Mouse (Mus musculus) urinary bladder, adult 18-20 months (tissue): ENCODE measurements around the gene Extl1.

ENCODE experiments used
- DNase-seq, 2 experiments: peaks; one replicate each; pipeline ENCODE4 v3.0.0; 2022; ENCODE audit warnings: low spot score in 2 of 2, mixed read lengths in 2 of 2

Extl1 gene

DNA sequence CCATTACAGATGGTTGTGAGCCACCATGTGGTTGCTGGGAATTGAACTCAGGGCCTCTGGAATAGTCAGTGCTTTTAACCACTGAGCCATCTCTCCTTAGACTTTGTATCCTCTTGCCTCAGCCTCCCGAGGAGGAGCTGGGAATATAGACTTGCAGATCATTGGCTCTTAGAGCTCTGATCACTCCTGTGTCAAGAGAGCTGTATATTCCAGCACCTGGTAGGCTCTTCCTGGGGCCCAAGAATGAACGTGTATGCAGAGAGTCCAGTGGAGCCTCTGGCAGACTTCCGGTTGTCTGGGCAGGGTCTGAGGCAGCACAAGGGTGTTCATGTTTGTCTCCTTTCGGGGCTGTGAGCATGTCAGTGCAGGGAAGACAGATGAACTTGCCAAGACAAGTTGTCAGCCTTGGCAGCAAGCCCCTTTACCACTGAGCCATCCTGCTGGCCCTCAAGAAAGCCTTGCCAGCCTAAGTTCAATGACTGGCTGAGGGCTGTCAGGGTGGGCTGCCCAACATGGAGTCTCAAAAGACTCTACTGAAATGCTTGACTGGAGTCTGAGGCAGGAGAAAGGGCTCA is 69.5 kb downstream of the Extl1 start:
- no peak for DNase-seq

DNA sequence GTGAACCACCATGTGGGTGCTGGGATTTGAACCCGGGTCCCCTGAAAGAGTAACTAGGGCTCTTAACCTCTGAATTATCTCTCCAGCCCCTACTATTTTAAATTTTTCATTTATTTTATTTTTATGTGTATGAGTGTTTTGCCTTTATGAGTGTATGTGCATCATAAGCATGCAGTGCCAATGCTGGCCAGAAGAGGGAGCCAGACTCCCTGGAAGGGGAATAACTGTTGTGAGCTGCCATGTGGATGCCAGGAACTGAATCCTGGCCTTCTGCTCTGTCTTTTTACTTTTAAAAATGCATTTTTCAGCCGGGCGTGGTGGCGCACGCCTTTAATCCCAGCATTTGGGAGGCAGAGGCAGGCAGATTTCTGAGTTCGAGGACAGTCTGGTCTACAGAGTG is 70.7 kb downstream of the Extl1 start:
- no peak for DNase-seq

GRCm38 (mm10) chr4:134312341-134312740 is 71.3 kb downstream of the Extl1 start:
- DNase-seq, result no peak

DNA sequence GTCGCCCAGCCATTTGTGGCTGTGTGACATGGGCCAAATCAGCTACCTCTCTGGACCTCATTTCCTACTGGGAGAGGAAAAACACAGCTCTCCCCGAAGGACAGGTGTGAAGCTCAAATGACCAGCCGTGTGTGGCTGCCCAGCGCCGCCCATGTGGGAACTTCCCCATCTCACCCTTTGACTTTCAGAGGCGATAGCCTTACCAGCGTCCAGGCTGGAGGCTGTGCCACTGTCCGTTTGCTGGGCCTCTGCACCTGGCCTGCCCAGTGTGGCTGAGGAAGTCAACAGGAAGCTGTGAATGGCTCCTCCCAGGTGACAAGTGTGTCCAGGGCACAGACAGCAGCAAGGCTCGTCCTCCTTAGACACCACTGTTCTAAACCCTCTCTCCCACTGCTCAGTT is 71.9 kb downstream of the Extl1 start:
- no peak for DNase-seq

- no peak for DNase-seq
Observed at GRCm38 (mm10) chr4:134310656-134311055, 73.0 kb downstream of the Extl1 start.

DNA sequence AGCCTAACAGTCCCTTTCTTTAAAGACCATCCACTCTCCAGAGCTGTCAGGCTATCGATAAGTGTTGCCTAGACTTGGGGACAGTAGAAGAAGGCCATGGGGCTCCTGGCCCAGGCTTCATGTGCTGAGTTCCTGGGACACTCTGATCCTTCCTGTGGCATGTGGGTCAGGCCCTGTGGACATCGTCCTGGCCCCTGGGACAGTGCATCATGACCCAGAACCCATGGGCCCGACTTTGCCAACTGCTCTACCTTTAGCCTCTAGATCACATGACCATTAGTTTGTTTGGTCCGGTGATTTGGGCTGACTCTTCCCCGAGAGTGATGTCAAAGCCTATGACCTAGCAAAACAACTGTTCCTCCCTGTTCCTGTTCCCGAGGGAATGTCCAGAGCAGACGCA is 73.5 kb downstream of the Extl1 start:
- no peak for DNase-seq

GRCm38 (mm10) chr4:134307367-134308072 is 76.1 kb downstream of the Extl1 start:
- peak; percentile 24 to 39 for DNase-seq

DNA sequence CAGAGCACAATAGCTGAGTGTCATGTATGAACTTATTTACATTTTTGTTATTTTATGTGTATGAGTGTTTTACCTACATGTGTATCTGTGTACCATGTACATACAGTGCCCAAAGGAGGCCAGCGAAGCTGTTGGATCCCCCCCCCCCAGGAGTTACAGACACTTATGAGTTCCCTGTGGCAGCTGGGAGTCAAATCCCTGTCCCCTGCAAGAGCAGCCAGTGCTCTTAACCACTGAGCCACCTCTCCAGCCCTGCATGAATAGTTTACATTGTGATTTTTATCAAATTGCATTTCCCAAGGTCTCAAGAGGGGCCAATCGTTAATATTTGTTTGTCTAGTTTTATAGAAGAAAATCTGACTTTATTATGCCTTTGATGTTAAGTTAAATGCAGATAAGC is 76.7 kb downstream of the Extl1 start:
- DNase-seq, result no peak
